Mouse (Mus musculus): ENCODE measurements around the gene Cnnm3. TPM values are rescaled to one million over a fixed set of nuclear protein-coding genes. Genes with fewer than 3 reads are reported as not detected.
"Not testable (repeated sequence)": the region's sequence is repeated elsewhere in the genome, so short reads cannot be mapped to it uniquely, and the experiment has no call there.

Cnnm3 gene
- polyA plus RNA-seq, 1 experiment from 2014 or later = 6.8 TPM

- 93% methylated on average over 11 of the region's 11 CpGs for WGBS (ENCODE audit: missing documents)
- Histone ChIP-seq H3K79me2 (ENCODE audit: inconsistent target) (no peaks in the 10 kb centered on the region), H3K36me3 (ENCODE audit: inconsistent target) (peaks cover 19% of the 10 kb centered on the region), H3K4me3 (ENCODE audit: inconsistent target) (no peak overlapping the region), H3K27ac (no peak overlapping the region)
Measured at GRCm38 (mm10) chr1:36535477-36536396, 24.1 kb downstream of the Cnnm3 start.

- Histone ChIP-seq H3K4me3 (ENCODE audit: inconsistent target) (no peak overlapping the region), H3K36me3 (ENCODE audit: inconsistent target) (peaks cover 23% of the 10 kb centered on the region), H3K79me2 (ENCODE audit: inconsistent target) (no peaks in the 10 kb centered on the region), H3K27ac (no peak overlapping the region)
- 95% methylated on average over 8 of the region's 8 CpGs for WGBS (ENCODE audit: missing documents)
Measured at GRCm38 (mm10) chr1:36536397-36536728, 24.7 kb downstream of the Cnnm3 start.

- 93% methylated on average over 9 of the region's 9 CpGs for WGBS (ENCODE audit: missing documents)
- peaks cover 27% of the 10 kb centered on the region for H3K36me3 ChIP-seq (ENCODE audit: inconsistent target)
- not testable (repeated sequence) for H3K27ac ChIP-seq; H3K4me3 ChIP-seq (ENCODE audit: inconsistent target); H3K79me2 ChIP-seq (ENCODE audit: inconsistent target)
Measured at GRCm38 (mm10) chr1:36536783-36537182, 25.1 kb downstream of the Cnnm3 start, which contains the start of gene Ankrd23. Gene Ankrd23, minus strand, starts transcription at chr1:36536883.

- WGBS (ENCODE audit: missing documents) = 76% methylated on average over 4 of the region's 4 CpGs
- no peak overlapping the region for H3K27ac ChIP-seq
- H3K4me3 ChIP-seq (ENCODE audit: inconsistent target) = no peak overlapping the region
- no peaks in the 10 kb centered on the region for H3K79me2 ChIP-seq (ENCODE audit: inconsistent target)
- H3K36me3 ChIP-seq (ENCODE audit: inconsistent target) = peaks cover 28% of the 10 kb centered on the region
Measured at GRCm38 (mm10) chr1:36538727-36539126, 27.1 kb downstream of the Cnnm3 start.

GRCm38 (mm10) chr1:36539186-36539585 lies 27.5 kb downstream of the Cnnm3 start, which contains the start of gene Gm42417:
Gene Gm42417, minus strand, starts transcription at chr1:36539429.
- peaks cover 28% of the 10 kb centered on the region for H3K36me3 ChIP-seq (ENCODE audit: inconsistent target)
- H3K4me3 ChIP-seq (ENCODE audit: inconsistent target) = no peak within 1 kb of the TSS
- no peak within 1 kb of the TSS for H3K27ac ChIP-seq
- 94% methylated on average over 7 of the region's 9 CpGs for WGBS (ENCODE audit: missing documents)
- no peaks in the 10 kb centered on the region for H3K79me2 ChIP-seq (ENCODE audit: inconsistent target)

GRCm38 (mm10) chr1:36540132-36540531 lies 28.5 kb downstream of the Cnnm3 start:
- Histone ChIP-seq H3K27ac (no peak overlapping the region), H3K36me3 (ENCODE audit: inconsistent target) (peaks cover 28% of the 10 kb centered on the region), H3K79me2 (ENCODE audit: inconsistent target) (peaks cover under 1% of the 10 kb centered on the region; the same call in 1 of the 2 replicates), H3K4me3 (ENCODE audit: inconsistent target) (no peak overlapping the region)
- 93% methylated on average over 11 of the region's 11 CpGs for WGBS (ENCODE audit: missing documents)

GRCm38 (mm10) chr1:36540807-36541206 lies 29.1 kb downstream of the Cnnm3 start:
- Histone ChIP-seq H3K36me3 (ENCODE audit: inconsistent target) (peaks cover 28% of the 10 kb centered on the region), H3K4me3 (ENCODE audit: inconsistent target) (no peak overlapping the region), H3K79me2 (ENCODE audit: inconsistent target) (peaks cover 8% of the 10 kb centered on the region; the same call in 1 of the 2 replicates), H3K27ac (no peak overlapping the region)
- WGBS (ENCODE audit: missing documents) = 99% methylated on average over 11 of the region's 12 CpGs

- 95% methylated on average over 16 of the region's 16 CpGs for WGBS (ENCODE audit: missing documents)
- peaks cover 16% of the 10 kb centered on the region; the same call in 1 of the 2 replicates for H3K79me2 ChIP-seq (ENCODE audit: inconsistent target)
- no peak overlapping the region for H3K4me3 ChIP-seq (ENCODE audit: inconsistent target)
- peaks cover 28% of the 10 kb centered on the region for H3K36me3 ChIP-seq (ENCODE audit: inconsistent target)
- no peak overlapping the region for H3K27ac ChIP-seq
Measured at GRCm38 (mm10) chr1:36541844-36542243, 30.2 kb downstream of the Cnnm3 start.

- Histone ChIP-seq H3K36me3 (ENCODE audit: inconsistent target) (peaks cover 28% of the 10 kb centered on the region), H3K27ac (no peak overlapping the region), H3K4me3 (ENCODE audit: inconsistent target) (no peak overlapping the region), H3K79me2 (ENCODE audit: inconsistent target) (peaks cover 16% of the 10 kb centered on the region; the same call in 1 of the 2 replicates)
- 92% methylated on average over 8 of the region's 9 CpGs for WGBS (ENCODE audit: missing documents)
Measured at GRCm38 (mm10) chr1:36542925-36543324, 31.3 kb downstream of the Cnnm3 start.

- 72% methylated on average over 2 of the region's 2 CpGs for WGBS (ENCODE audit: missing documents)
- peaks cover 16% of the 10 kb centered on the region; the same call in 1 of the 2 replicates for H3K79me2 ChIP-seq (ENCODE audit: inconsistent target)
- no peak overlapping the region for H3K4me3 ChIP-seq (ENCODE audit: inconsistent target)
- peaks cover 12% of the 10 kb centered on the region; the same call in 1 of the 2 replicates for H3K36me3 ChIP-seq (ENCODE audit: inconsistent target)
- H3K27ac ChIP-seq = no peak overlapping the region
Measured at GRCm38 (mm10) chr1:36545382-36545781, 33.7 kb downstream of the Cnnm3 start.

- peaks cover 7% of the 10 kb centered on the region; the same call in 1 of the 2 replicates for H3K36me3 ChIP-seq (ENCODE audit: inconsistent target)
- 62% methylated on average over 12 of the region's 19 CpGs for whole genome bisulfite sequencing (ENCODE audit: missing documents)
- peak overlapping the region; percentile 69 for H3K4me3 ChIP-seq (ENCODE audit: inconsistent target)
- H3K79me2 ChIP-seq (ENCODE audit: inconsistent target) = peaks cover 16% of the 10 kb centered on the region; the same call in 1 of the 2 replicates
- H3K27ac ChIP-seq = no peak overlapping the region
Measured at GRCm38 (mm10) chr1:36545845-36546600, 34.4 kb downstream of the Cnnm3 start.

GRCm38 (mm10) chr1:36546888-36547471 lies 35.3 kb downstream of the Cnnm3 start, which contains the start of gene Ankrd39:
Gene Ankrd39, minus strand, starts transcription at chr1:36547445.
- Histone ChIP-seq H3K4me3 (ENCODE audit: inconsistent target) (peak within 1 kb of the TSS; percentile 69), H3K79me2 (ENCODE audit: inconsistent target) (peaks cover 16% of the 10 kb centered on the region; the same call in 1 of the 2 replicates), H3K27ac (0 out of 2 replicates have a peak within 1 kb of the TSS, but pooled peaks have one; percentile 4), H3K36me3 (ENCODE audit: inconsistent target) (peaks cover 7% of the 10 kb centered on the region; the same call in 1 of the 2 replicates)
- WGBS (ENCODE audit: missing documents) = under 1% methylated on average over 43 of the region's 43 CpGs

GRCm38 (mm10) chr1:36547981-36548598 lies 36.4 kb downstream of the Cnnm3 start:
- peaks cover 18% of the 10 kb centered on the region; the same call in 1 of the 2 replicates for H3K36me3 ChIP-seq (ENCODE audit: inconsistent target)
- peaks cover 16% of the 10 kb centered on the region; the same call in 1 of the 2 replicates for H3K79me2 ChIP-seq (ENCODE audit: inconsistent target)
- 90% methylated on average over 9 of the region's 9 CpGs for WGBS (ENCODE audit: missing documents)
- H3K4me3 ChIP-seq (ENCODE audit: inconsistent target) = no peak overlapping the region
- H3K27ac ChIP-seq = no peak overlapping the region

GRCm38 (mm10) chr1:36548771-36549170 lies 37.1 kb downstream of the Cnnm3 start:
- WGBS (ENCODE audit: missing documents) = 91% methylated on average over 6 of the region's 8 CpGs
- no peak overlapping the region for H3K4me3 ChIP-seq (ENCODE audit: inconsistent target)
- peaks cover 16% of the 10 kb centered on the region; the same call in 1 of the 2 replicates for H3K79me2 ChIP-seq (ENCODE audit: inconsistent target)
- H3K27ac ChIP-seq = no peak overlapping the region
- peaks cover 22% of the 10 kb centered on the region; the same call in 1 of the 2 replicates for H3K36me3 ChIP-seq (ENCODE audit: inconsistent target)
